In the genomic region with DNA sequence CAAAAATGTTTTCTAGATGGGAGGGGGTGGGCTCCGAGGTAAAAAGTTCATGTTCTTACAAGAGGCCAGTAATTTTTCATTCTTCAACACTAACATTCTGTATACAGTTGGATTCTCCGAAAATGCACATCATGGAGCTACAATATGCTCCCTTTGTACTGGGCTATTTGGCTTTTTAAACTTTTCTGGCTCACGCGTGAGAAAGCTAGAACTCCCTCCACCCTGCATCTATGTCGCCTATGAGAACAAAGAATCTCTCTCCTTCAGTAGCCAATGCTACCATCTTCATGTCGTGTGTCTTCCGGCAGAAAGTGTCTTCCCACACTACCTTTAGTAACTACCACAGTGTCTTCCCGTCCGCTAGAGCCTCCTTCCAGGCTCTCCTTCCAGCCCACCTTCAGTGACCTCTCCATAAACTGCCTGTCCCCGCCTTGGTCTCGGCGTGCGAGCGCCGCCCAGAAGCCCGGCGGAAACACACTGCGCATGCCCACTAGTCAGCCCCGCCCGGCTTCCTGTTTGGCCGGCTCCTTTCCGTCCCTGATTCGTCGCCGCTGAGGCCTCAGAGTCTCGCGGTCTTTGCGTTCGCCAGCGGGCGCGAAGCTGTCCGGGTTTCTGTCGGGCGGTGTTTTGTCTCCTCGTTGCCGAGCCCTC, we compare ENCODE assay signal across 8 mouse cellular contexts. TPM values are rescaled to one million over a fixed set of nuclear protein-coding genes. Genes with fewer than 3 reads are reported as not detected.
DNase-seq lines count a peak whose midpoint lies in the region; ATAC-seq and TF ChIP-seq lines count a peak whose summit lies in the region.

A gene (plus strand): TSS at position 529 of the 651 bp plus-strand sequence.

- no peak for TF ChIP-seq RAD21 in CH12.LX (IDR thresholded peaks at IDR 0.05; ENCODE audit: low read depth, low read length)

- 2% methylated on average over 37 of the region's 37 CpGs for WGBS in forebrain, embryonic 11.5 days
- under 1% methylated on average over 37 of the region's 37 CpGs for WGBS in heart, embryonic 16.5 days
- under 1% methylated on average over 37 of the region's 37 CpGs for WGBS in liver, embryonic 15.5 days (ENCODE audit: insufficient replicate concordance)
- 2% methylated on average over 37 of the region's 37 CpGs for WGBS in neural tube, embryonic 12.5 days

- H3K4me3 ChIP-seq in CH12.LX (replicated peaks in 1 of 3; ENCODE audit: low read depth in 2 of 3, low read length in 2 of 3, poor library complexity in 1 of 3): peak within 1 kb of the TSS; percentile 76 to 91 (median 84)
- H3K4me3 ChIP-seq in forebrain, embryonic 11.5 days (ENCODE audit: low read depth, low read length): peak within 1 kb of the TSS; percentile 84
- H3K4me3 ChIP-seq in heart, embryonic 16.5 days (ENCODE audit: low read length): peak within 1 kb of the TSS; percentile 74
- H3K4me3 ChIP-seq in liver, embryonic 15.5 days (replicated peaks): peak within 1 kb of the TSS; percentile 96
- H3K4me3 ChIP-seq in neural tube, embryonic 12.5 days: peak within 1 kb of the TSS; percentile 86

- in situ Hi-C loops in CH12.LX (cut with MboI; ENCODE audit: low pct_ligation_motif_present, low pct_unique_long_range_greater_than_20kb, low sequenced_read_pairs): no loop called here

- TF ChIP-seq POLR2A in CH12.LX (IDR thresholded peaks at IDR 0.05; ENCODE audit: low read depth, low read length): peak; percentile 92

- TF ChIP-seq CTCF in CH12.LX (conservative IDR thresholded peaks at IDR 0.05 in 1 of 2, IDR thresholded peaks at IDR 0.05 in 1 of 2; ENCODE audit: low read depth in 2 of 2, low read length in 2 of 2): no peak

- H3K4me1 ChIP-seq in CH12.LX (ENCODE audit: control insufficient read depth in 1 of 2, insufficient read depth in 2 of 2): peaks cover 0 to 18% of the 10 kb centered on the region in 2 experiments; a peak in 2 of 4 replicates
- H3K4me1 ChIP-seq in forebrain, embryonic 11.5 days (replicated peaks; ENCODE audit: control insufficient read depth, insufficient read depth, low read length): no peaks in the 10 kb centered on the region
- peaks cover 12% of the 10 kb centered on the region for H3K4me1 ChIP-seq in heart, embryonic 16.5 days (ENCODE audit: control insufficient read depth, insufficient read depth, low read length)
- H3K4me1 ChIP-seq in liver, embryonic 15.5 days (replicated peaks): peaks cover 10% of the 10 kb centered on the region
- peaks cover 11% of the 10 kb centered on the region; the same call in 1 of the 2 replicates for H3K4me1 ChIP-seq in neural tube, embryonic 12.5 days

- H3K79me2 ChIP-seq in CH12.LX (replicated peaks; ENCODE audit: control insufficient read depth, extremely low read depth, insufficient read depth, poor library complexity, severe bottlenecking): peaks cover 12% of the 10 kb centered on the region

- peak; percentile 95 for DNase-seq in CH12.LX (ENCODE audit: extremely low read depth)
- peak; percentile 89 for DNase-seq in c-Kit-positive CD71-positive TER-119-negative erythroid progenitor cells, embryonic 14.5 days (ENCODE audit: low read depth)
- DNase-seq in forebrain, embryonic 11.5 days (ENCODE audit: low spot score): peak; percentile 98
- DNase-seq in kidney, postnatal 36 days: peak; percentile 97
- peak; percentile 92 for DNase-seq in telencephalon, adult 2 months (ENCODE audit: low read depth, low spot score)

- peaks cover 0 to 23% of the 10 kb centered on the region in 2 experiments for H3K36me3 ChIP-seq in CH12.LX (replicated peaks in 1 of 2; ENCODE audit: control insufficient read depth in 1 of 2, insufficient read depth in 1 of 2, low read length in 1 of 2)
- H3K36me3 ChIP-seq in forebrain, embryonic 11.5 days (ENCODE audit: control insufficient read depth, insufficient read depth, low read length): no peaks in the 10 kb centered on the region; the same call in 1 of the 2 replicates
- H3K36me3 ChIP-seq in heart, embryonic 16.5 days (ENCODE audit: control insufficient read depth, insufficient read depth): peaks cover 8% of the 10 kb centered on the region
- H3K36me3 ChIP-seq in liver, embryonic 15.5 days (replicated peaks): peaks cover 19% of the 10 kb centered on the region; the same call in 1 of the 2 replicates
- H3K36me3 ChIP-seq in neural tube, embryonic 12.5 days: peaks cover 8% of the 10 kb centered on the region

- H3K27me3 ChIP-seq in CH12.LX (replicated peaks): no peaks in the 10 kb centered on the region
- H3K27me3 ChIP-seq in forebrain, embryonic 11.5 days (ENCODE audit: control insufficient read depth, insufficient read depth, low read length): no peaks in the 10 kb centered on the region
- no peaks in the 10 kb centered on the region for H3K27me3 ChIP-seq in heart, embryonic 16.5 days (ENCODE audit: control insufficient read depth, insufficient read depth, low read length)
- H3K27me3 ChIP-seq in liver, embryonic 15.5 days: no peaks in the 10 kb centered on the region
- H3K27me3 ChIP-seq in neural tube, embryonic 12.5 days (replicated peaks): no peaks in the 10 kb centered on the region

- peak within 1 kb of the TSS; percentile 92 for H3K9ac ChIP-seq in CH12.LX (ENCODE audit: insufficient read depth, low read depth)
- H3K9ac ChIP-seq in forebrain, embryonic 11.5 days (ENCODE audit: low read length): peak within 1 kb of the TSS; percentile 93
- H3K9ac ChIP-seq in heart, embryonic 16.5 days (ENCODE audit: low read length): peak within 1 kb of the TSS; percentile 94
- H3K9ac ChIP-seq in liver, embryonic 15.5 days: peak within 1 kb of the TSS; percentile 97
- peak within 1 kb of the TSS; percentile 93 for H3K9ac ChIP-seq in neural tube, embryonic 12.5 days

- no peak for TF ChIP-seq EP300 in CH12.LX (IDR thresholded peaks at IDR 0.05; ENCODE audit: low read length)

- H3K27ac ChIP-seq in CH12.LX (ENCODE audit: insufficient read depth, low read depth): peak within 1 kb of the TSS; percentile 65; the same call in 1 of the 2 replicates
- peak within 1 kb of the TSS; percentile 91 for H3K27ac ChIP-seq in forebrain, embryonic 11.5 days (ENCODE audit: low read depth, low read length)
- peak within 1 kb of the TSS; percentile 97 for H3K27ac ChIP-seq in heart, embryonic 16.5 days (ENCODE audit: low read length)
- H3K27ac ChIP-seq in liver, embryonic 15.5 days (replicated peaks): peak within 1 kb of the TSS; percentile 92
- peak within 1 kb of the TSS; percentile 93 for H3K27ac ChIP-seq in neural tube, embryonic 12.5 days

- H3K4me2 ChIP-seq in CH12.LX (ENCODE audit: insufficient read depth, low read depth, poor library complexity, severe bottlenecking): peak within 1 kb of the TSS; percentile 98
- peak within 1 kb of the TSS; percentile 69 for H3K4me2 ChIP-seq in forebrain, embryonic 11.5 days (ENCODE audit: low read depth, low read length, severe bottlenecking)
- H3K4me2 ChIP-seq in heart, embryonic 16.5 days (ENCODE audit: low read depth, low read length): peak within 1 kb of the TSS; percentile 75
- peak within 1 kb of the TSS; percentile 76 for H3K4me2 ChIP-seq in liver, embryonic 15.5 days
- H3K4me2 ChIP-seq in neural tube, embryonic 12.5 days (replicated peaks): peak within 1 kb of the TSS; percentile 67

- dilution Hi-C loops in CH12.LX (cut with MboI; ENCODE audit: extremely low pct_ligation_motif_present, extremely low pct_unique_long_range_greater_than_20kb, low sequenced_read_pairs): no loop called here

- peak; percentile 100 for ATAC-seq in forebrain, embryonic 11.5 days (replicated peaks; ENCODE audit: low FRiP score)
- ATAC-seq in heart, embryonic 16.5 days (replicated peaks; ENCODE audit: extremely low read depth, insufficient read depth, low FRiP score): peak; percentile 100
- peak; percentile 100 for ATAC-seq in liver, embryonic 15.5 days (ENCODE audit: insufficient read depth)
- peak; percentile 100 for ATAC-seq in neural tube, embryonic 12.5 days (ENCODE audit: low FRiP score, low read depth)

- H3K9me3 ChIP-seq in CH12.LX (replicated peaks; ENCODE audit: low read length): no peaks in the 10 kb centered on the region
- H3K9me3 ChIP-seq in forebrain, embryonic 11.5 days (ENCODE audit: control insufficient read depth, low read length): no peaks in the 10 kb centered on the region
- H3K9me3 ChIP-seq in heart, embryonic 16.5 days (replicated peaks; ENCODE audit: control insufficient read depth, low read length): no peaks in the 10 kb centered on the region
- no peaks in the 10 kb centered on the region for H3K9me3 ChIP-seq in liver, embryonic 15.5 days (replicated peaks)
- H3K9me3 ChIP-seq in neural tube, embryonic 12.5 days: no peaks in the 10 kb centered on the region

TF ChIP-seq in CH12.LX, 34 proteins besides CTCF, POLR2A, EP300 and RAD21 (continues in another document):
- peak; percentile 80 for TF ChIP-seq HCFC1 (IDR thresholded peaks at IDR 0.05; ENCODE audit: low read depth, low read length)
- TF ChIP-seq USF2 (conservative IDR thresholded peaks at IDR 0.05; ENCODE audit: low read depth, low read length): no peak
- peak; percentile 64; the same call in 1 of the 2 replicates for TF ChIP-seq E2F4 (IDR thresholded peaks at IDR 0.05; ENCODE audit: insufficient replicate concordance, low read depth, low read length)
- peak; percentile 83 for TF ChIP-seq TBP (conservative IDR thresholded peaks at IDR 0.05; ENCODE audit: low read depth, low read length)
- no peak for TF ChIP-seq ZNF384 (IDR thresholded peaks at IDR 0.05; ENCODE audit: low read depth, low read length)
- TF ChIP-seq GABPA (IDR thresholded peaks at IDR 0.05; ENCODE audit: insufficient replicate concordance, low read depth, low read length): no peak
- TF ChIP-seq JUND (conservative IDR thresholded peaks at IDR 0.05; ENCODE audit: low read depth, low read length): no peak
- TF ChIP-seq ELF1 (IDR thresholded peaks at IDR 0.05; ENCODE audit: low read depth, low read length): peak; percentile 94
- peak; percentile 74 for TF ChIP-seq SIN3A (IDR thresholded peaks at IDR 0.05; ENCODE audit: low read length)
- no peak for TF ChIP-seq MAX (IDR thresholded peaks at IDR 0.05; ENCODE audit: low read length)
- TF ChIP-seq UBTF (IDR thresholded peaks at IDR 0.05; ENCODE audit: low read depth, low read length): 0 out of 2 replicates have a peak, but pooled peaks have one; percentile 28
- TF ChIP-seq CHD1 (IDR thresholded peaks at IDR 0.05; ENCODE audit: low read depth, low read length): no peak
- no peak for TF ChIP-seq SMC3 (IDR thresholded peaks at IDR 0.05; ENCODE audit: low read depth, low read length)
- peak; percentile 92 for TF ChIP-seq NRF1 (IDR thresholded peaks at IDR 0.05; ENCODE audit: low read depth, low read length)
- TF ChIP-seq IRF4 (IDR thresholded peaks at IDR 0.05; ENCODE audit: low read depth, low read length): peak; percentile 16; the same call in 1 of the 2 replicates

RNA-seq across cellular contexts. Expression of the gene that starts here (rescaled TPM):
- 75.7 and 91.1 TPM in 2 replicates for total RNA-seq in CH12.LX (2012; rRNA removed)
- total RNA-seq in CH12.LX (2014; rRNA removed): 211 and 216 TPM in 2 replicates
- polyA plus RNA-seq in CH12.LX (2012; ENCODE audit: insufficient read length, low read depth): 96.3 and 107 TPM in 2 replicates
- 208 and 221 TPM in 2 replicates for polyA plus RNA-seq in forebrain, embryonic 11.5 days (2014; fragmentation: Nextera tagmentation; extraction: Ambion mirVana)
- polyA plus RNA-seq in heart, embryonic 16.5 days (2015; fragmentation: Nextera tagmentation; extraction: Ambion mirVana): 116 and 137 TPM in 2 replicates
- 68.0 and 75.3 TPM in 2 replicates for polyA plus RNA-seq in liver, embryonic 15.5 days (2015; fragmentation: Nextera tagmentation; extraction: Ambion mirVana)
- polyA plus RNA-seq in neural tube, embryonic 12.5 days (2016; fragmentation: Nextera tagmentation; extraction: Ambion mirVana): 161 and 166 TPM in 2 replicates

Comparison
In these comparisons a context has a peak if more than half of its experiments do, and no peak if none do; other contexts are left out.
1. Peak in every context shown above with its lines: DNase-seq, ATAC-seq, H3K4me3 ChIP-seq and H3K27ac ChIP-seq.